Mouse (Mus musculus) hindbrain, embryonic 11.5 days (tissue): ENCODE data around the gene Npas3. TPM values are rescaled to one million over a fixed set of nuclear protein-coding genes. Genes with fewer than 3 reads are reported as not detected.
A peak's percentile ranks its signal among the peaks of the same experiment; 100 is the strongest.

ENCODE experiments used
- ATAC-seq: fragments of 200-750 bp; cut with Nextera tagmentation; 2 replicates; pipeline ENCODE4 v1.8.0; 2017; ENCODE audit warnings: mild to moderate bottlenecking, moderate TSS enrichment, moderate library complexity; ENCODE audit not compliant: low FRiP score
- DNase-seq: peaks from one replicate; pipeline ENCODE4 v3.0.0-alpha.2; 2015; ENCODE audit warnings: low spot score
- H3K27ac ChIP-seq: fragments of 300-500 bp; sonication (generic); 2 replicates; pipeline ENCODE4 v1.5.1; 2014; ENCODE audit warnings: mild to moderate bottlenecking, low read depth, low read length
- H3K27me3 ChIP-seq: fragments of 300-500 bp; sonication (generic); 2 replicates; pipeline ENCODE4 v1.6.1; 2014; ENCODE audit warnings: mild to moderate bottlenecking, low read length, moderate library complexity, mixed read lengths; ENCODE audit not compliant: control insufficient read depth, insufficient read depth
- H3K36me3 ChIP-seq: fragments of 300-500 bp; sonication (generic); 2 replicates; pipeline ENCODE4 v1.6.1; 2014; ENCODE audit warnings: mild to moderate bottlenecking, low read length, moderate library complexity, mixed read lengths; ENCODE audit not compliant: control insufficient read depth, insufficient read depth
- H3K4me1 ChIP-seq: fragments of 300-500 bp; sonication (generic); replicated peaks from 2 replicates; pipeline ENCODE4 v1.6.1; 2014; ENCODE audit warnings: low read length, mixed read lengths; ENCODE audit not compliant: control insufficient read depth, insufficient read depth
- H3K4me2 ChIP-seq: fragments of 300-500 bp; sonication (generic); replicated peaks from 2 replicates; pipeline ENCODE4 v1.6.1; 2014; ENCODE audit warnings: mild to moderate bottlenecking, low read depth, low read length
- H3K4me3 ChIP-seq: fragments of 300-500 bp; sonication (generic); 2 replicates; pipeline ENCODE4 v1.5.1; 2014; ENCODE audit warnings: low read depth, low read length
- H3K9ac ChIP-seq: fragments of 300-500 bp; sonication (generic); 2 replicates; pipeline ENCODE4 v1.6.1; 2014; ENCODE audit warnings: low read depth, low read length
- H3K9me3 ChIP-seq: fragments of 300-500 bp; sonication (generic); 2 replicates; pipeline ENCODE4 v1.6.1; 2016; ENCODE audit warnings: low read length; ENCODE audit not compliant: control insufficient read depth
- WGBS: fragments of 180-500 bp; shearing (Covaris S2); extraction: QIAGEN DNeasy Blood & Tissue Kit; methylation state at CpG from one replicate; pipeline ENCODE4 v1.1.7; 2014; 5-methylcytosine and 5-hydroxymethylcytosine counted together
- polyA plus RNA-seq: library from polyadenylated mRNA; unstranded; fragments of >200 nt; fragmentation: Nextera tagmentation; extraction: Ambion mirVana; gene quantifications from 2 replicates; pipeline ENCODE4 v1.2.1, GENCODE M21; 2014

Npas3 gene
- polyA plus RNA-seq, 1 experiment from 2014 or later: 19.7 TPM

GRCm38 (mm10) chr12:53995710-53996109 is 747.2 kb downstream of the Npas3 start:
- H3K27me3 ChIP-seq: no peaks in the 10 kb centered on the region
- H3K9me3 ChIP-seq: no peaks in the 10 kb centered on the region
- H3K4me1 ChIP-seq: no peaks in the 10 kb centered on the region
- ATAC-seq (no peak), DNase-seq (no peak)
- H3K27ac ChIP-seq: no peak overlapping the region
- H3K4me3 ChIP-seq: no peak overlapping the region
- 71% methylated on average over 5 of the region's 5 CpGs for WGBS
- H3K36me3 ChIP-seq: no peaks in the 10 kb centered on the region
- no peak overlapping the region for H3K9ac ChIP-seq
- no peak overlapping the region for H3K4me2 ChIP-seq

DNA sequence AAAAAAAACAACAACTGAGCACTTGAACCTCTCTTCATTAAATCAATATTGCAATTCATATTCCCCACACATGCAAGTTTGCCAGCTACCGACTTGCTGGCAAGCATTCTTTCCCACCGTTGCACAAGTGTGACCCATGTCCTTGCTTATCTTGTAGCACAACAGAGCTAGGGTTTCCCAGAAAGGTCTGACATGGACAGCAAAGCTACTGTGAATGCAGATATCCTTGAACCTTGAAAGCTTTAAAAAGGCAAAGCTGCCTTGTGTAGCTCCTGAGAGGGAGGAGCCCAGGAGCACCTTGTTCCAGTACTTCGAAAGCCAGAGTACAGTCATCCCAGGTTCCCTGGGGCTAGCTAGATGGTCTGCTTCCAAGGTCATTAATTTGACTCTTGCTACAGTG is 748.7 kb downstream of the Npas3 start:
- no peaks in the 10 kb centered on the region for H3K4me1 ChIP-seq
- H3K36me3 ChIP-seq: no peaks in the 10 kb centered on the region
- no peaks in the 10 kb centered on the region for H3K9me3 ChIP-seq
- H3K4me2 ChIP-seq: no peak overlapping the region
- DNase-seq (no peak), ATAC-seq (no peak)
- 92% methylated on average over 3 of the region's 3 CpGs for WGBS
- no peak overlapping the region for H3K9ac ChIP-seq
- H3K4me3 ChIP-seq: no peak overlapping the region
- H3K27ac ChIP-seq: no peak overlapping the region
- H3K27me3 ChIP-seq: no peaks in the 10 kb centered on the region

DNA sequence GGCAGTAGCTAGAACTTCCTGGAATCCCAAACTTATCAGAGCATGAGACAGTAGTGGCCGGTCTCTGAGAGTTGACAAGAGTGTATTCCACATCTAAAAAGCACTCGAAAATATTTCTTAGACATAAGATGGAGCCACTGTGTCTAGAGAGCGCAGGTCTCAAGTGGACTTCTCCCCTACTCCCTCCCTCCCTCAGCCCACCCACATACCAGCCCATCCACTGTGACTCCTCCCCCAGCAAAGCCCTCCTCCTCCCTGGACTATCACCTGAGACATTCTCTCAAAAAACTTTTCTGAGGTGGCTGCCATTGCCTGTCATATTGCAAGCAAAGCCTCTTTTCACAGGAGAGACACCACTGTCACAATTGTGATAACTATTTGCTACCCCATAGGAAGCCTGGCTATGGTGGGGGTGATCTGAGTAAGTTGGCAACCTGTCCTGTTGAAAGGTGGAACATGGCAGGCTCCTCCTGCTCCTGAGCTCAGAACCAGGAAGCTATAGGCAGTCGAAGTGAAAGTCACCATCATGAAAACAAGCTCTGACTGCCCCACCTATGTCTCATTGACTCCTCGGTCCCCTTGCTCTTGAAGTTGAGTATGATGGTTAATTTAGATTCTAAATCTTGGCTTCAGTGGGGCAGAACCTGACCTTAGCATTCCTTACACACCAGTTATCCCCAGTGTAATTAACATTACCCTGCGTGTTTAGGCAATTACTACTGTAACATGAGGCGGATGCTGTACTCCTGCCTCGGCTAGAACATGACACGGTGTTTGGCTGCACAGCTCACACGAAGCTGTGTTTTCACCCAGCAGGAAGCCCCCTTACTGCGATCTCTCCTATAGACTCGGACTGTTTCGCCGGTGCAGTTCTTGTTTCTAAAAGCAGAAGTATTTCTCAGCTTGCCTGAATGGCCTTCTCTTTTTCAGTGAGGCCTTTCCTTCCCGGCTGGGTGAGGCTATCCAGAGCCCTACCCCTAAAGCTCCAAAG is 751.5 kb downstream of the Npas3 start:
- 62% methylated on average over 15 of the region's 15 CpGs for WGBS
- ATAC-seq (no peak), DNase-seq (no peak)
- Histone ChIP-seq H3K4me2 (no peak overlapping the region), H3K4me3 (no peak overlapping the region), H3K9me3 (no peaks in the 10 kb centered on the region), H3K4me1 (no peaks in the 10 kb centered on the region), H3K9ac (no peak overlapping the region), H3K36me3 (no peaks in the 10 kb centered on the region), H3K27me3 (no peaks in the 10 kb centered on the region), H3K27ac (0 out of 2 replicates have a peak overlapping the region, but pooled peaks have one; percentile 30)

GRCm38 (mm10) chr12:54002496-54002895 is 754.0 kb downstream of the Npas3 start:
- Histone ChIP-seq H3K4me1 (no peaks in the 10 kb centered on the region), H3K36me3 (no peaks in the 10 kb centered on the region), H3K4me3 (no peak overlapping the region), H3K27ac (no peak overlapping the region), H3K9me3 (no peaks in the 10 kb centered on the region), H3K4me2 (no peak overlapping the region), H3K9ac (no peak overlapping the region), H3K27me3 (no peaks in the 10 kb centered on the region)
- peak; percentile 17 for DNase-seq
- no peak for ATAC-seq
- 70% methylated on average over 4 of the region's 4 CpGs for WGBS

GRCm38 (mm10) chr12:54004606-54005005 is 756.1 kb downstream of the Npas3 start:
- no peak overlapping the region for H3K9ac ChIP-seq
- ATAC-seq (no peak), DNase-seq (no peak)
- H3K36me3 ChIP-seq: no peaks in the 10 kb centered on the region
- H3K27me3 ChIP-seq: no peaks in the 10 kb centered on the region
- H3K9me3 ChIP-seq: no peaks in the 10 kb centered on the region
- no peak overlapping the region for H3K4me2 ChIP-seq
- H3K4me3 ChIP-seq: no peak overlapping the region
- WGBS: 56% methylated on average over 8 of the region's 8 CpGs
- no peaks in the 10 kb centered on the region for H3K4me1 ChIP-seq
- H3K27ac ChIP-seq: no peak overlapping the region

DNA sequence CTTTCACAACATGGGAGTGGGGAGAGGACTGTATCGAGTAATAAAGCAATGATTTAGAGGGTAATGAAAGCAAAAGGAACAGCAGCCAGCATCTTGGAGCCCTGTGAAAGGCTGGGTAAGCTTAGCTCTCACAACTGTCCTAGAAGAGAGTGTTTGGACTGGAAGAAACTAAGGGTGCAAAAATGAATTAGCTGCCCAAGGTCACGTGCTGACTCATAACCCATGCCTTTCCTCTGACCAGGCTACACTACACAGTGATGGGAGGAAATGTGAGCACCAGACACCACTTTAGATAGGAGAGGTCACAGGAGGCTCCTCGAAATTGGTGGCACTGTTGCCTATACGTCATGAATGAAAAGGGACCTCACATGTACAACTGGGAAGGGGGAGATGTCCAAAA is 757.1 kb downstream of the Npas3 start:
- Histone ChIP-seq H3K4me3 (no peak overlapping the region), H3K27me3 (no peaks in the 10 kb centered on the region), H3K27ac (no peak overlapping the region), H3K4me1 (no peaks in the 10 kb centered on the region), H3K9ac (no peak overlapping the region), H3K36me3 (no peaks in the 10 kb centered on the region), H3K4me2 (no peak overlapping the region), H3K9me3 (no peaks in the 10 kb centered on the region)
- ATAC-seq: no peak
- 89% methylated on average over 4 of the region's 4 CpGs for WGBS
- DNase-seq: no peak

- H3K4me3 ChIP-seq: no peak overlapping the region
- H3K4me1 ChIP-seq: no peaks in the 10 kb centered on the region
- H3K9ac ChIP-seq: no peak overlapping the region
- DNase-seq (no peak), ATAC-seq (no peak)
- H3K27ac ChIP-seq: no peak overlapping the region
- no peaks in the 10 kb centered on the region for H3K27me3 ChIP-seq
- H3K9me3 ChIP-seq: no peaks in the 10 kb centered on the region
- no peak overlapping the region for H3K4me2 ChIP-seq
- H3K36me3 ChIP-seq: no peaks in the 10 kb centered on the region
These were observed 766.8 kb downstream of the Npas3 start for GRCm38 (mm10) chr12:54015304-54015703.

- Histone ChIP-seq H3K4me2 (no peak overlapping the region), H3K27me3 (no peaks in the 10 kb centered on the region), H3K4me1 (no peaks in the 10 kb centered on the region), H3K36me3 (no peaks in the 10 kb centered on the region), H3K9ac (no peak overlapping the region), H3K4me3 (no peak overlapping the region), H3K9me3 (no peaks in the 10 kb centered on the region), H3K27ac (no peak overlapping the region)
- DNase-seq (no peak), ATAC-seq (no peak)
- WGBS: 85% methylated on average over 8 of the region's 8 CpGs
These were observed 769.5 kb downstream of the Npas3 start for GRCm38 (mm10) chr12:54017949-54018348.

GRCm38 (mm10) chr12:54019979-54020378 is 771.5 kb downstream of the Npas3 start:
- no peak overlapping the region for H3K4me2 ChIP-seq
- no peak overlapping the region for H3K4me3 ChIP-seq
- H3K27me3 ChIP-seq: no peaks in the 10 kb centered on the region
- H3K4me1 ChIP-seq: no peaks in the 10 kb centered on the region
- ATAC-seq: no peak
- WGBS: 84% methylated on average over 8 of the region's 8 CpGs
- no peak for DNase-seq
- H3K27ac ChIP-seq: no peak overlapping the region
- no peak overlapping the region for H3K9ac ChIP-seq
- no peaks in the 10 kb centered on the region for H3K9me3 ChIP-seq
- H3K36me3 ChIP-seq: no peaks in the 10 kb centered on the region
